In the genomic region with DNA sequence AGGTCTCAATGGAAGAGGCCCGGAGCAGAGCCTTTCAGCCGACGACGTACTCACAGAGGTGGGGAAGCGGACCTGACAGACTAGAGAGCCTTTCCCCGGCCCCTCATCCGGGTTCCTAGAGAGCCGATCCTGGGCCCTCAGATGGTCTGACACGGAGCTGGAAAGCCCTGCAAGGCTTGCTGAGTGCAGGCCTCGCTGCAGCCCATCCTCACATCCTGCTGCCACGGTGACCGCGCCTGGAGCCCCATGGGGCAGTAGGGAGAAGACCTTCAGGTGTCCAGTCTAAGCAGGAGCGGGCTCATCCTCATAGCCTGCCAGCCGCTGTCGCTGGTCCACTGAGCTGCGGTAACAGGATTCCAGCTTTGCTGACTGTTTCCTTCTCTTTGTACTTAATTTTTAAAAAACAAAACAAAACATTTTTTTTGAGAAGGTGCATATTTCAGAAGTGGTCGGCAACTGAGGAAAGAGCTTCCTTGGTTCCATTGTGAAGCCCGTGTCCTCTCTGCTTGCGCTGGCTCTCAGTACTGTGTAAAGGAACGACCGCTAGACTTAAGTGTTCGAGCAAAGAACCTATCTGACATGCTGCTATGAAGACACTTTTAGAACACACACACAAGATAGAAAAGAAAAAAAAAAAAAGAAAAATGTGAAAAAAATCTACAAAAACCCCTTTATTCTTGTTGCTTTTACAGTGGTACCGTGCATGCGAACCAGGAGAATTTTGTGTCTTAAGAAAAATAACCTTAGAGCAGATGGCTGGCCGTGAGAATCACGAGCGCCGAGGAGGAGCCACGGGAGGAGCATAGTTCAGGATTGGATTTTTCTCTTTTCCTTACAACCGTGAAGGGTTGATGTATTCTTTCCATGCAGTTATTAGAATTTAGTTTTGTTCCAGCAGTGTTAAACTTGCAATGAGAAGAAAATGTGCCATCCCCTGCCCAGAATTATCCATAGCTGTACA, we compare ENCODE assay signal across 10 mouse cellular contexts. TPM values are rescaled to one million over a fixed set of nuclear protein-coding genes. Genes with fewer than 3 reads are reported as not detected.
A peak's percentile ranks its signal among the peaks of the same experiment; 100 is the strongest.
DNase-seq lines count a peak whose midpoint lies in the region; ATAC-seq and TF ChIP-seq lines count a peak whose summit lies in the region.
"Had no signal": no experiment of that assay in that cellular context is flagged by ENCODE, and none has a peak within 500 bp of the region (broad histone marks: within the 10 kb centered on the region; RNA-seq: fewer than 3 reads in every experiment).

No protein-coding gene starts in this region.

- H3K9me3 ChIP-seq in forebrain, embryonic 15.5 days = no peaks in the 10 kb centered on the region
- H3K9me3 ChIP-seq in midbrain, embryonic 11.5 days (ENCODE audit: control insufficient read depth, low read length) = no peaks in the 10 kb centered on the region
- no peaks in the 10 kb centered on the region for H3K9me3 ChIP-seq in kidney, embryonic 14.5 days (ENCODE audit: control insufficient read depth, low read length)

- WGBS in forebrain, embryonic 15.5 days = 48% methylated on average over 31 of the region's 31 CpGs
- WGBS in midbrain, embryonic 11.5 days = 76% methylated on average over 31 of the region's 31 CpGs
- 86% methylated on average over 31 of the region's 31 CpGs for WGBS in kidney, embryonic 14.5 days
- 90% methylated on average over 31 of the region's 31 CpGs for WGBS in heart, adult 2 months

- H3K27ac ChIP-seq in forebrain, embryonic 15.5 days (replicated peaks) = peak overlapping the region; percentile 97
- H3K27ac ChIP-seq in midbrain, embryonic 11.5 days (ENCODE audit: low read depth, low read length) = no peak overlapping the region
- no peak overlapping the region for H3K27ac ChIP-seq in kidney, embryonic 14.5 days (ENCODE audit: low read depth, low read length)
- no peak overlapping the region for H3K27ac ChIP-seq in heart, adult 2 months

- ATAC-seq in cerebellum, adult (ENCODE audit: insufficient number of reproducible peaks, low FRiP score, low TSS enrichment) = no peak
- ATAC-seq in forebrain, embryonic 15.5 days (replicated peaks) = no peak
- ATAC-seq in midbrain, embryonic 11.5 days (ENCODE audit: low FRiP score) = no peak
- no peak for ATAC-seq in activated CD4-positive, CD25-positive, alpha-beta regulatory T cell, adult 4 months
- ATAC-seq in kidney, embryonic 14.5 days (ENCODE audit: low FRiP score, low TSS enrichment) = no peak
- ATAC-seq: inflammation-experienced regulatory T-cells, adult 6 months; Patski had no signal

- TF ChIP-seq CTCF in heart, adult 2 months (IDR thresholded peaks at IDR 0.05) = no peak

- H3K36me3 ChIP-seq in forebrain, embryonic 15.5 days = 0 out of 2 replicates have a peak, but pooled peaks cover 4% of the 10 kb centered on the region
- no peaks in the 10 kb centered on the region for H3K36me3 ChIP-seq in midbrain, embryonic 11.5 days (ENCODE audit: control insufficient read depth, insufficient read depth, low read length)
- H3K36me3 ChIP-seq in kidney, embryonic 14.5 days (ENCODE audit: control insufficient read depth, insufficient read depth, low read length) = no peaks in the 10 kb centered on the region
- H3K36me3 ChIP-seq in heart, adult 2 months (ENCODE audit: control insufficient read depth, insufficient read depth, low read length) = no peaks in the 10 kb centered on the region

- no peak for TF ChIP-seq POLR2A in heart, adult 2 months (IDR thresholded peaks at IDR 0.05; ENCODE audit: insufficient read depth, low read depth, low read length)

- H3K9ac ChIP-seq in forebrain, embryonic 15.5 days (replicated peaks) = peak overlapping the region; percentile 80
- peak overlapping the region; percentile 86 for H3K9ac ChIP-seq in midbrain, embryonic 11.5 days (ENCODE audit: low read length)
- no peak overlapping the region for H3K9ac ChIP-seq in kidney, embryonic 14.5 days (ENCODE audit: low read depth, low read length)
- no peak overlapping the region for H3K9ac ChIP-seq in heart, adult 2 months (ENCODE audit: low read depth, low read length)

- H3K27me3 ChIP-seq in forebrain, embryonic 15.5 days = no peaks in the 10 kb centered on the region
- H3K27me3 ChIP-seq in midbrain, embryonic 11.5 days (ENCODE audit: control insufficient read depth, insufficient read depth, low read length) = peaks cover 15% of the 10 kb centered on the region
- H3K27me3 ChIP-seq in kidney, embryonic 14.5 days (ENCODE audit: control insufficient read depth, insufficient read depth, low read length) = no peaks in the 10 kb centered on the region
- no peaks in the 10 kb centered on the region for H3K27me3 ChIP-seq in heart, adult 2 months (ENCODE audit: control insufficient read depth, insufficient read depth, low read length)
- H3K27me3 ChIP-seq: Patski had no signal

- no peaks in the 10 kb centered on the region for H3K79me2 ChIP-seq in heart, adult 2 months (replicated peaks; ENCODE audit: control insufficient read depth, insufficient read depth, low read length)

- TF ChIP-seq EP300 in heart, adult 2 months (IDR thresholded peaks at IDR 0.05; ENCODE audit: insufficient read depth, low read depth, low read length) = no peak

- intact Hi-C loops in heart, adult 2 months (cut with DNase I) = loop anchor here (5.0 kb wide), 2 partner anchors 42 to 187 kb away; no protein-coding TSS in a partner anchor

- H3K4me3 ChIP-seq in forebrain, embryonic 15.5 days = peak overlapping the region; percentile 59
- peak overlapping the region; percentile 54 for H3K4me3 ChIP-seq in midbrain, embryonic 11.5 days (ENCODE audit: low read depth, low read length)
- H3K4me3 ChIP-seq in kidney, embryonic 14.5 days (ENCODE audit: low read length) = no peak overlapping the region
- H3K4me3 ChIP-seq in heart, adult 2 months = no peak overlapping the region

- peaks cover 64% of the 10 kb centered on the region for H3K4me1 ChIP-seq in forebrain, embryonic 15.5 days
- H3K4me1 ChIP-seq in midbrain, embryonic 11.5 days (ENCODE audit: control insufficient read depth, insufficient read depth, low read length) = peaks cover 30% of the 10 kb centered on the region
- H3K4me1 ChIP-seq in kidney, embryonic 14.5 days (ENCODE audit: control insufficient read depth, insufficient read depth, low read length) = peaks cover 12% of the 10 kb centered on the region
- H3K4me1 ChIP-seq in heart, adult 2 months (ENCODE audit: control insufficient read depth, insufficient read depth, low read length) = peaks cover 5% of the 10 kb centered on the region

- peak overlapping the region; percentile 92 for H3K4me2 ChIP-seq in forebrain, embryonic 15.5 days (replicated peaks)
- peak overlapping the region; percentile 88 for H3K4me2 ChIP-seq in midbrain, embryonic 11.5 days
- H3K4me2 ChIP-seq in kidney, embryonic 14.5 days (replicated peaks; ENCODE audit: low read depth, low read length) = no peak overlapping the region

- peak; percentile 60 for DNase-seq in cerebellum, adult 11-12 months
- DNase-seq in cerebellum, adult 9-10 months = peak; percentile 59
- no peak for DNase-seq in midbrain, embryonic 11.5 days (ENCODE audit: low spot score, missing footprints)
- DNase-seq in heart, adult 2 months = no peak

RNA-seq across cellular contexts. Expression of a gene that starts 3.4 kb away (rescaled TPM):
- 105 and 120 TPM in 2 replicates for polyA plus RNA-seq in forebrain, embryonic 15.5 days (2015; fragmentation: Nextera tagmentation; extraction: Ambion mirVana)
- 16.3 and 16.6 TPM in 2 replicates for polyA plus RNA-seq in midbrain, embryonic 11.5 days (2014; fragmentation: Nextera tagmentation; extraction: Ambion mirVana)
- under 1 TPM; 0.89 to 0.98 TPM for polyA plus RNA-seq in activated CD4-positive, CD25-positive, alpha-beta regulatory T cell, adult 4 months (2017; shearing (Covaris generic))
- 0.84 and 1.6 TPM in 2 replicates for polyA plus RNA-seq in kidney, embryonic 14.5 days (2014; fragmentation: Nextera tagmentation; extraction: Ambion mirVana)
- 1 to 10 TPM in 1 of 2 experiments, under 1 TPM in 1; 0.84 to 2.3 TPM for total RNA-seq in heart, adult 2 months (2021)
- 0.61 and 0.85 TPM in 2 replicates for polyA plus RNA-seq in heart, adult 2 months (2012; rRNA removed)

RNA-seq across cellular contexts. Expression of a gene that starts 51.8 kb away (rescaled TPM):
- polyA plus RNA-seq in forebrain, embryonic 15.5 days (2015; fragmentation: Nextera tagmentation; extraction: Ambion mirVana) = 341 and 346 TPM in 2 replicates
- 347 and 375 TPM in 2 replicates for polyA plus RNA-seq in midbrain, embryonic 11.5 days (2014; fragmentation: Nextera tagmentation; extraction: Ambion mirVana)
- polyA plus RNA-seq in activated CD4-positive, CD25-positive, alpha-beta regulatory T cell, adult 4 months (2017; shearing (Covaris generic)) = 100 to 1,000 TPM; 273 to 307 TPM
- polyA plus RNA-seq in kidney, embryonic 14.5 days (2014; fragmentation: Nextera tagmentation; extraction: Ambion mirVana) = 300 and 337 TPM in 2 replicates
- 100 to 1,000 TPM in 1 of 2 experiments, 10 to 100 TPM in 1; 98.4 to 107 TPM for total RNA-seq in heart, adult 2 months (2021)
- polyA plus RNA-seq in heart, adult 2 months (2012; rRNA removed) = 51.3 and 83.3 TPM in 2 replicates

Comparison
In these comparisons a context has a peak if more than half of its experiments do, and no peak if none do; other contexts are left out.
1. DNase-seq: peak in cerebellum, adult 11-12 months (single experiment) and cerebellum, adult 9-10 months (single experiment); none in midbrain, embryonic 11.5 days (single experiment) and heart, adult 2 months (0 of 2).
2. H3K4me3 ChIP-seq: peak in forebrain, embryonic 15.5 days (single experiment) and midbrain, embryonic 11.5 days (single experiment); none in kidney, embryonic 14.5 days (single experiment) and heart, adult 2 months (single experiment).
3. H3K9ac ChIP-seq: peak in forebrain, embryonic 15.5 days (single experiment) and midbrain, embryonic 11.5 days (single experiment); none in kidney, embryonic 14.5 days (single experiment) and heart, adult 2 months (single experiment).